Mouse (Mus musculus) lung, embryonic 14.5 days (tissue): ENCODE measurements around the gene Psma5. TPM values are rescaled to one million over a fixed set of nuclear protein-coding genes. Genes with fewer than 3 reads are reported as not detected.

ENCODE experiments used
- ATAC-seq: fragments of 200-750 bp; cut with Nextera tagmentation; 2 replicates; pipeline ENCODE4 v1.8.0; 2017; ENCODE audit warnings: mild to moderate bottlenecking, moderate TSS enrichment, moderate library complexity; ENCODE audit not compliant: insufficient read depth
- DNase-seq: peaks from one replicate; pipeline ENCODE4 v3.0.0-alpha.2; 2015
- H3K27ac ChIP-seq: fragments of 300-500 bp; sonication (generic); 2 replicates; pipeline ENCODE4 v1.5.1; 2014; ENCODE audit warnings: low read depth, mild to moderate bottlenecking, moderate library complexity
- H3K27me3 ChIP-seq: fragments of 300-500 bp; sonication (generic); 2 replicates; pipeline ENCODE4 v1.6.1; 2014; ENCODE audit warnings: low read length, control low read depth; ENCODE audit not compliant: insufficient read depth
- H3K36me3 ChIP-seq: fragments of 300-500 bp; sonication (generic); 2 replicates; pipeline ENCODE4 v1.6.1; 2014; ENCODE audit warnings: control low read depth; ENCODE audit not compliant: insufficient read depth
- H3K4me1 ChIP-seq: fragments of 300-500 bp; sonication (generic); 2 replicates; pipeline ENCODE4 v1.6.1; 2014; ENCODE audit warnings: antibody characterized with exemption, control low read depth; ENCODE audit not compliant: insufficient read depth
- H3K4me2 ChIP-seq: fragments of 300-500 bp; sonication (generic); 2 replicates; pipeline ENCODE4 v1.6.1; 2014; ENCODE audit warnings: mild to moderate bottlenecking
- H3K4me3 ChIP-seq: fragments of 300-500 bp; sonication (generic); 2 replicates; pipeline ENCODE4 v1.5.1; 2014; ENCODE audit warnings: low read depth, low read length
- H3K9ac ChIP-seq: fragments of 300-500 bp; sonication (generic); 2 replicates; pipeline ENCODE4 v1.6.1; 2014
- H3K9me3 ChIP-seq: fragments of 300-500 bp; sonication (generic); 2 replicates; pipeline ENCODE4 v1.6.1; 2016; ENCODE audit warnings: low read depth, low read length, control low read depth
- CTCF ChIP-seq: IDR thresholded peaks from 2 replicates; pipeline ENCODE4 v1.5.1; 2016; ENCODE audit warnings: antibody characterized with exemption, low read depth
- WGBS: fragments of 180-500 bp; shearing (Covaris S2); extraction: QIAGEN DNeasy Blood & Tissue Kit; methylation state at CpG from one replicate; pipeline ENCODE4 v1.1.7; 2014; 5-methylcytosine and 5-hydroxymethylcytosine counted together
- polyA plus RNA-seq: library from polyadenylated mRNA; unstranded; fragments of >200 nt; fragmentation: Nextera tagmentation; extraction: Ambion mirVana; gene quantifications from 2 replicates; pipeline ENCODE4 v1.2.1, GENCODE M21; 2014

Gene Psma5
- polyA plus RNA-seq, 1 experiment from 2014 or later = 320 TPM

DNA sequence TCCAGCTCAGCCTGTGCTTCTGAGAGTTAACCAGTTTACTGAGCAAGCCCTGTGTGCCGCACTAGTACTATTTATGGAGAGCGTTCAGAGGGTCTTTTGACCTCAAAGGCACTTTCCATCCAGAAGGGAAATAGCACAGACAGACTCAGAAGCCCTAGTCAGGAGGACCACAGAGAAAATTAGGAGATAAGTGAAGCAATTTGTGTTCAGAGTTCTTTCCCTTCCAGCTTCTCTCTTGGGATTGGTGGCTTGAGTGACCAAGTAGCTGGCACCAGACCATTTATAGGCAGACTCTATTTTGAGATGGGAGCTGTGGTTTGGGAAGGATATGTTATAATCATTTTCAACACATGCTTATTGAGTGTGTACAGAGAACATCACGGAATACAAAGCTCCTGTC is 49.7 kb downstream of the Psma5 start:
- Histone ChIP-seq H3K27ac (peak overlapping the region; percentile 19; the same call in 1 of the 2 replicates), H3K9me3 (no peaks in the 10 kb centered on the region), H3K9ac (no peak overlapping the region), H3K36me3 (peaks cover 14% of the 10 kb centered on the region), H3K4me2 (no peak overlapping the region), H3K27me3 (no peaks in the 10 kb centered on the region), H3K4me1 (no peaks in the 10 kb centered on the region), H3K4me3 (no peak overlapping the region)
- no peak for TF ChIP-seq CTCF
- 45% methylated on average over 3 of the region's 3 CpGs for WGBS
- no peak for DNase-seq
- ATAC-seq = no peak

DNA sequence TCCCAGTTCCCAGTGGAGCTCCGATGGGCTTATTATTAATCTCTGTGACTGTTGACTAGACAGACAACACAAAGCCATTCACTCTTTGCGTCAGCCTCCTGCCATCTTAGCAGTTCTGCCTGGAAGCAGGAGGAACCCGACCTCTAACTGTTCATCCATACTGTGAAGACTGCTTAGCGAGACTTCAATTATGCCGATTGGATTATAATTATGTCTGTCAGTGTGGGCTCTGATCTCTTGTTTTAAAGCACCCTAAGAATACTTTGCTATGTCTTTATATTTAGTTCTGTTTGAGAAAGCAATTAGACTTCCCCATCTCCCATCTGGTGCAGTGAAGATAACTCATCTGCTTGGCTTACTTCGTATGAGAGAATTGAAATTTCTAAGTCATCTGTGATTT is 50.8 kb downstream of the Psma5 start:
- peaks cover 17% of the 10 kb centered on the region for H3K36me3 ChIP-seq
- no peak for TF ChIP-seq CTCF
- no peak overlapping the region for H3K4me2 ChIP-seq
- H3K9me3 ChIP-seq = no peaks in the 10 kb centered on the region
- WGBS = 79% methylated on average over 6 of the region's 6 CpGs
- no peak for DNase-seq
- H3K4me1 ChIP-seq = no peaks in the 10 kb centered on the region
- H3K27ac ChIP-seq = no peak overlapping the region
- no peaks in the 10 kb centered on the region for H3K27me3 ChIP-seq
- H3K9ac ChIP-seq = no peak overlapping the region
- H3K4me3 ChIP-seq = no peak overlapping the region
- ATAC-seq = no peak

DNA sequence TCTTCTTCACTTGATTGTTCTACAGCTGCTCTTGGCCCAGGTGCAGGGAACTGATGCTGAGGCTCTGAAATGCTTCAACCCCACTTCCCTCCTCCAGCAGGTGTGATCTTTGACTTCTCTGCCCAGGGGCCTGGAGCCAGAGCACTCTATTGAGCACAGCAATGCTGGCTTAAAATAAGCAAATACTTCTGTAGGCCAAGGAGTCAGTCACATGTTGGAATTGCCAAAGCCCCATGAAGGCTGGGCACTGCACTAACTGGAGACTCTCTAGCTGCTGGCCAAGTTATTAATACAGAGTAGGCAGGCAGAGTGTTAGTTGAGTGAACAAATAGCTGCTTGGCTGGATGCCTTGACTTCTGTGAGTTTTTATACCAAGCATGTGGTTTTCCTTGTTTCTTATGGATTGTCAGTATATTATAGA is 54.2 kb downstream of the Psma5 start:
- Histone ChIP-seq H3K27ac (0 out of 2 replicates have a peak overlapping the region, but pooled peaks have one; percentile 37), H3K4me2 (no peak overlapping the region)
- ATAC-seq = peak; percentile 74; the same call in 1 of the 2 replicates

DNA sequence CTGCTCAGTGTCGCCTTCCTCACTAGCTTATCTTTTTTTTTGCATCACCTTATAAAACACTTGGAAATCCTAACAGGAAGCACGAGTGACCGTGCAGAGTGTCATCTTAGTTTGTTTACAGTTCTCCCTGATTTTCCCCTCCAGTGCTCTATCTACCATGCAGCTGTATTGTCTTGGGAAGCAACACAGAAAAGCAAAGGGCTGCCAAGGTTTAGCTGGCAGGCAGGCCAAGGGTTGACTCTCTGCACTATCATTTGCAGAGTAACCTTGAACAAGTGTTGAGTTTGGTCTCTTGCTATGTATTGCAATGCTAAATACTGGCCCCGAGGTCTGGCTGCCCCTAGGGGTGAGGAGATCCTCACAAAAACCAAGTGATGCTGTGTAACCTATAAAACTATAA is 55.0 kb downstream of the Psma5 start:
- Histone ChIP-seq H3K4me1 (no peaks in the 10 kb centered on the region), H3K27me3 (no peaks in the 10 kb centered on the region), H3K4me3 (no peak overlapping the region), H3K36me3 (peaks cover 17% of the 10 kb centered on the region), H3K9me3 (no peaks in the 10 kb centered on the region), H3K9ac (no peak overlapping the region), H3K4me2 (no peak overlapping the region), H3K27ac (no peak overlapping the region)
- DNase-seq (no peak), ATAC-seq (peak; percentile 18)
- TF ChIP-seq CTCF = no peak
- WGBS = 37% methylated on average over 4 of the region's 4 CpGs

More for the DNA sequence above, 54.2 kb downstream of the Psma5 start:
- no peak for TF ChIP-seq CTCF
- no peaks in the 10 kb centered on the region for H3K27me3 ChIP-seq
- no peak overlapping the region for H3K4me3 ChIP-seq
- no peaks in the 10 kb centered on the region for H3K9me3 ChIP-seq
- peak; percentile 76 for DNase-seq
- no peaks in the 10 kb centered on the region for H3K4me1 ChIP-seq
- H3K36me3 ChIP-seq = peaks cover 17% of the 10 kb centered on the region
- H3K9ac ChIP-seq = no peak overlapping the region

DNA sequence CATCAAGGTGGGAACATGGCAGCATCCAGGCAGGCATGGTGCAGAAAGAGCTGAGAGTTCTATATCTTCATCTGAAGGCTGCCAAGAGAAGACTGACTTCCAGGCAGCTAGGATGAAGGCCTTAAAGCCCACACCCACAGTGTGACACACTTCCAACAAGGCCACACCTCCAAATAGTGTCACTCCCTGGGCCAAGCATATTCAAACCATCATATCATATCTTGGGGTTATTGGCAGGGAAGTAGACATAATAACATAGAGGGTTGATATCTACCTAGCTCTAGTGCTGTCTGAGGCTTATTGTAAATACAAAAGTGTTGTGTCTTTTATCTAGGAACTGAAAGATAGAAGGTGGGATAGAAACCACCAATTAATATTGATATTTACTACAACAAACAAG is 55.7 kb downstream of the Psma5 start:
- DNase-seq (no peak), ATAC-seq (no peak)
- Histone ChIP-seq H3K27ac (no peak overlapping the region), H3K27me3 (no peaks in the 10 kb centered on the region), H3K9ac (no peak overlapping the region), H3K9me3 (no peaks in the 10 kb centered on the region), H3K4me2 (no peak overlapping the region), H3K36me3 (peaks cover 17% of the 10 kb centered on the region), H3K4me3 (no peak overlapping the region), H3K4me1 (no peaks in the 10 kb centered on the region)
- TF ChIP-seq CTCF = no peak

DNA sequence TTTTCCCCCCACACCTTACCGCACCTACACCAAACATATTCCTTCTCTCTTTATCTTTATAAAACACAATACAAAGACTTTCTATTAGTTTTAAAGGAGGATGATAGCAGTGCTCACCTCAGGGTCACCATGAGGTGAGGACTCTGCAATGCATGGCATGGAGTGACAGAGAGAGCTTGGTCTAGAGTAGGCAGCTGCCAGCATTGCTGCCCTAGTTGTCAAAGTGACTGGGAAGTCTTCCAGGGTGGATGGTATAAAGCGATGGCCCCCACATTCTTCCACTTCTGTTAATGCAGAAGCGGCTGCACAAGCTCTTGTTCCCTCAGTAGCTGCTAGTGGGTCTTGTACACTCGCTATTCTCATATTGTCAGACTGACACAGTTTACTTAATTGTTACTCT is 56.4 kb downstream of the Psma5 start:
- Histone ChIP-seq H3K9ac (no peak overlapping the region), H3K4me3 (no peak overlapping the region), H3K4me1 (no peaks in the 10 kb centered on the region), H3K27me3 (no peaks in the 10 kb centered on the region), H3K9me3 (no peaks in the 10 kb centered on the region), H3K36me3 (peaks cover 17% of the 10 kb centered on the region), H3K4me2 (no peak overlapping the region), H3K27ac (no peak overlapping the region)
- WGBS = 81% methylated on average over 4 of the region's 4 CpGs
- TF ChIP-seq CTCF = no peak
- ATAC-seq (no peak), DNase-seq (no peak)

DNA sequence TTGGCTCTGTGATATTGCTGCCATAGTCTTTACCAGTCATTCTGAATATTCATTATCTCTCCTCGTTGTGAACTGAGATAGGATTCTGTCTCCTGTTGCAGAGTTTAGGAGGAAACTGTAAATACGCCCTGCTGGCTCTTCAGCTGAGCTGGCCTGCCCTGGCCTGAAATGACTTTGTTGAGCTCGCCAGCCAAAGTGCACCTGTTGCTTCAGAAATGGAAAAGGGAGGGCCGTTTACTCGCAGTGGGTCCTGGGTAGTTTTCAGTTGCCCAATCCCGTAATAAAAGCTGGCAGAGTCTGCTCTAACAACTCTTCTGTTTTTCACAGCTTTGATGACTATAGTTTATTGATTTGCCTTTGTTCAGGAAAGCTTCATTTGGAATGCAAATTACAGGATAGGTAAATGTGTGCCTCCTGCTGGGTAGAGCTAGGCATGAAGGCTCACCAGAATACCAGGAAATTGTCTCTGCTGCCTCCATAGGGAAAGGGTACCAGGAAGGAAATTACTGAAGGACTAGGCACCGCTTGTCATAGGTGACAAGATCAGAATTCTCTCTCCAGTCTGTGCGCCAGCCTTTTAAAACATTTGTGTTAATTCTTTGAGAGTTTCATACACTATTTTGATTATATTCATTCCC is 57.4 kb downstream of the Psma5 start:
- no peak for TF ChIP-seq CTCF
- no peaks in the 10 kb centered on the region for H3K27me3 ChIP-seq
- no peak for ATAC-seq
- H3K4me2 ChIP-seq = no peak overlapping the region
- H3K9me3 ChIP-seq = no peaks in the 10 kb centered on the region
- peaks cover 11% of the 10 kb centered on the region for H3K36me3 ChIP-seq
- no peak overlapping the region for H3K9ac ChIP-seq
- WGBS = 69% methylated on average over 8 of the region's 8 CpGs
- no peaks in the 10 kb centered on the region for H3K4me1 ChIP-seq
- no peak for DNase-seq
- H3K4me3 ChIP-seq = no peak overlapping the region
- H3K27ac ChIP-seq = no peak overlapping the region
